Mouse (Mus musculus) ovary, adult 18-20 months (tissue): ENCODE data around the gene Aars.
"Not testable (repeated sequence)": the region's sequence is repeated elsewhere in the genome, so short reads cannot be mapped to it uniquely, and the experiment has no call there.

Experiments
- DNase-seq: peaks from one replicate; pipeline ENCODE4 v3.0.0; 2022; ENCODE audit warnings: low spot score, mixed read lengths

Aars gene

GRCm38 (mm10) chr8:111093865-111094718 lies 61.1 kb downstream of the Aars start, which contains the start of gene Pdpr:
Gene Pdpr (plus strand): TSS chr8:111094630.
- DNase-seq: peak; percentile 88

GRCm38 (mm10) chr8:111094719-111095302 lies 61.9 kb downstream of the Aars start:
- DNase-seq: not testable (repeated sequence)
